Mouse (Mus musculus) cerebellum, adult 2 months (tissue): ENCODE results near the gene Elp1. TPM values are rescaled to one million over a fixed set of nuclear protein-coding genes. Genes with fewer than 3 reads are reported as not detected.
A peak's percentile ranks its signal among the peaks of the same experiment; 100 is the strongest.

Experiments used
- DNase-seq, 2 experiments: peaks; one replicate each; pipeline ENCODE4 v3.0.0; 2021
- H3K27ac ChIP-seq: fragments of 200-500 bp; 2 replicates; pipeline ENCODE4 v1.5.1; 2012; ENCODE audit warnings: low read length, control low read depth, inconsistent platforms; ENCODE audit not compliant: insufficient read depth
- H3K27me3 ChIP-seq: fragments of 200-500 bp; 2 replicates; pipeline ENCODE4 v1.6.1; 2012; ENCODE audit warnings: inconsistent platforms, mild to moderate bottlenecking, low read length, moderate library complexity; ENCODE audit not compliant: control insufficient read depth, insufficient read depth
- H3K4me1 ChIP-seq: fragments of 200-500 bp; 2 replicates; pipeline ENCODE4 v1.6.1; 2011; ENCODE audit warnings: low read length; ENCODE audit not compliant: control insufficient read depth, insufficient read depth
- H3K4me3 ChIP-seq: fragments of 200-500 bp; replicated peaks from 2 replicates; pipeline ENCODE3; 2011; ENCODE audit warnings: mild to moderate bottlenecking, low read depth, low read length, control low read depth; ENCODE audit not compliant: insufficient read depth
- CTCF ChIP-seq: fragments of 200-500 bp; IDR thresholded peaks from 2 replicates; pipeline ENCODE4 v1.5.1; 2011; ENCODE audit warnings: low read depth, mild to moderate bottlenecking, control low read depth, low read length, moderate library complexity, borderline replicate concordance; ENCODE audit not compliant: insufficient read depth
- POLR2A ChIP-seq: fragments of 200-500 bp; IDR thresholded peaks from 2 replicates; pipeline ENCODE4 v1.6.1; 2011; ENCODE audit warnings: low read length, control low read depth, borderline replicate concordance; ENCODE audit not compliant: insufficient read depth
- WGBS: fragments of 180-500 bp; shearing (Covaris S2); methylation state at CpG from one replicate; pipeline ENCODE4 v1.1.7; 2018; 5-methylcytosine and 5-hydroxymethylcytosine counted together
- polyA plus RNA-seq: library from polyadenylated mRNA; depleted of rRNA; stranded (reverse); fragments of >200 nt; gene quantifications from 2 replicates; pipeline ENCODE4 v1.2.3, GENCODE M21; 2012

The Elp1 gene
- polyA plus RNA-seq, 1 experiment: 59.7 TPM

GRCm38 (mm10) chr4:56842501-56842900 lies 40.4 kb upstream of the Elp1 start:
- TF ChIP-seq CTCF: no peak
- no peaks in the 10 kb centered on the region for H3K4me1 ChIP-seq
- H3K27ac ChIP-seq: no peak overlapping the region
- WGBS: 66% methylated on average over 7 of the region's 7 CpGs
- no peaks in the 10 kb centered on the region for H3K27me3 ChIP-seq
- H3K4me3 ChIP-seq: no peak overlapping the region
- no peak for DNase-seq

DNA sequence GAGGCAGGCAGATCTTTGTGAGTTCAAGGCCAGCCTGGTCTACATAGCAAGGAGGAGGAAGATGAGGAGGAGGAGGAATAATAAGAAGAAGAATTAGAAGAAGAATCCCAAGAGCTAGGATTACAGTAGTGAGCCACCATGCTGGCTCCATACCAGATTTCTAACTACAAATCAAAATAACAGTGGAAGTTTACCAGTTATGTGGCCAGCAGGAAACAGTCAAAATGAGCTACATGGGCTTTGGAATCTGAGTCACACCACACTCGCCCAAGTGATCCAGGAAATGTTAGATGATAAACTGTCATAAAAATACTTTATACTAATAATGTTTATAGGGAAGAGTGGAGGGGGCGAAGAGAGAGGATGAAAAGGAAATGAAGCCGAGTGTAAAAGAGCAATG lies 38.2 kb upstream of the Elp1 start:
- WGBS: 98% methylated on average over 3 of the region's 3 CpGs
- no peak overlapping the region for H3K27ac ChIP-seq
- no peak for TF ChIP-seq POLR2A
- TF ChIP-seq CTCF: no peak
- no peak overlapping the region for H3K4me3 ChIP-seq
- no peak for DNase-seq
- H3K27me3 ChIP-seq: no peaks in the 10 kb centered on the region
- H3K4me1 ChIP-seq: no peaks in the 10 kb centered on the region

DNA sequence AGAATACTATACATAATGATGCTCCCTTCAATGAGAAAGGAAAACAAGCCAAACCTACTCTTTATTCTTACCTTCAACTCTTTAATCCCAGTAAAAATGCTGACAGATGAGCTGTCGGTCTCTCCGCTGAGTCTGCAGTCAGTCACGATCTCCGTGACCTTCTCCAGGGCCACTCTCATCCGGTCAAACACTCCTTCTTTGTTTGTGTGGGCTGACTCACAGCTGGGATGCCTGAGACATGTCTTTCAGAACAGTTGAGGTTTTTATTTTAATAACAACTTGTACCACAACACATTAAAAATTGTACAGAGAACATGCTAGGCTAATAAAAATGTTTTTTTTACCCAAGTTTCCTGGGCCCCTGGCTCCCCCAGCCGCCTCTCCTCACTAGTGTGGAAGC lies 35.5 kb upstream of the Elp1 start:
- TF ChIP-seq CTCF: no peak
- no peak for TF ChIP-seq POLR2A
- no peak for DNase-seq
- 87% methylated on average over 6 of the region's 6 CpGs for WGBS
- no peak overlapping the region for H3K27ac ChIP-seq
- H3K27me3 ChIP-seq: no peaks in the 10 kb centered on the region
- no peaks in the 10 kb centered on the region for H3K4me1 ChIP-seq
- H3K4me3 ChIP-seq: no peak overlapping the region

DNA sequence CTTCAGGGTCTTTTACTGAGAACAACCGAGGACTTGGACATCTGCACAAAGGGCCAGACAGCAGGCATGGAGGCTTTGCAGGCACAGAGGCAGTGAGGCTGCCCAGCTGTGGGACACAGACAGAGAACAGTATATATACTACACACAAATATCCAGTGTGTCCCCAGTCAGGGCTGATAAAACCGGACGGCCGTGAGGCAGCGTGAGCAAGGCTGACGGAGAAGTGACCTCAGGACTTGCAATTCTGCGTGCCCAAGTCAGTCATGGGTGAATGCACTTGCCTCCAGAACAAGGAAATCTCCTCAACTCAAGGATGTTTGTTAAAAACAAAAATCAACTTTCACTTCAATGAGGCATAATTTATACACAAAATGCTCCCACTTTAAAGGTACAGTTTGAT lies 29.9 kb upstream of the Elp1 start:
- DNase-seq: no peak
- WGBS: 87% methylated on average over 7 of the region's 7 CpGs
- H3K4me3 ChIP-seq: no peak overlapping the region
- TF ChIP-seq POLR2A (no peak), CTCF (no peak)
- no peak overlapping the region for H3K27ac ChIP-seq
- H3K27me3 ChIP-seq: no peaks in the 10 kb centered on the region
- no peaks in the 10 kb centered on the region for H3K4me1 ChIP-seq

DNA sequence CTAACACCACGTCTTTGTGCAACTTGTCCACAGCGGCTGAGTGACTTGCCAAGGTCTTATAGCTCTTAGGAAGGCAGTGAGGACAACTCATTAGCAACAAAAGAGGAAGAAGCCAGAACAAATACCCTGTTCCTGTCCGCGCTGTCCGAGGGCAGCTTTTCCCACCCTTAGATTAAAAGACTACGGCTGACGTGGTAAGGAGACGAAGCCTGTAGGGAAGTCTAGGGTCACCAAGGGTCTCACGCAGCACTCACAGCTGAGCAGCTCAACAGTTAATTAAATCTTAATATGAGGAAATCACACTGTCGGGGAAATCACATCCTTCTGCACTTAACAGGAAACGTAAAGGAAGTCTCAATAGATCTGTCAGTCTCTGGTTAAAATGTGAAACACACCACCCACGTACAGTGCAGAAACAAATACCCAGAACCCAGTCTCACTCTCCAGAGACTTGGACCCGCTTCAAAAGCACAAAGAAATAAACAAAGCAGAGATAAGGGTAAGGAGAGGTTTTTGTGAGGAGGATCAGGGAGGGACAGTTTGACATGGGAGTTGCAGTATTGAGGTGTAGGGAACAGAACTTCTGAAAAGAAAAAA lies 29.0 kb upstream of the Elp1 start:
- WGBS: 78% methylated on average over 13 of the region's 13 CpGs
- Histone ChIP-seq H3K4me3 (no peak overlapping the region), H3K27ac (no peak overlapping the region), H3K27me3 (no peaks in the 10 kb centered on the region), H3K4me1 (no peaks in the 10 kb centered on the region)
- TF ChIP-seq POLR2A: no peak
- no peak for TF ChIP-seq CTCF
- DNase-seq: no peak

DNA sequence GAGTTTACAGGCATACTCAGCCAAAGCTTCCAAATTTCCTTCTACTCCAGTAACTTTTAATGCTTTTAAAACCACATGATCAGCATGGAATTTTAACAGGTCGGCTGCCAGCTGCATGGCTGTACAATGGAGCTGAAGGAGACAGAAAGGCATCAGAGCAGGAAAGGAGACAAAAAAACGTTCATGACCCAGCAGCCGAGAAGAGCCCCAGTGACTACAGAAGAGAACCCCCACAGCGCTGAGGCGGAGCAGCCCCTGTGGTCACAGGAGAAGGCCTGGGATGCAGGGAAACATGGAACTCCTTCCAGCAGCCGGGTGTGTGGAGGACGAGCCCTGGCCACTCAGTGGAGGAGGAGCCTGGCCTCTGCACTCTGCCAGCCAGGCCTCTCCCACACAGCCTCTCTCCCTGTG lies 27.4 kb upstream of the Elp1 start:
- peak in 1 of 2 experiments; percentile 22 for DNase-seq
- 25% methylated on average over 7 of the region's 7 CpGs for WGBS
- Histone ChIP-seq H3K27ac (no peak overlapping the region), H3K4me3 (no peak overlapping the region), H3K27me3 (no peaks in the 10 kb centered on the region), H3K4me1 (no peaks in the 10 kb centered on the region)
- no peak for TF ChIP-seq CTCF
- no peak for TF ChIP-seq POLR2A

DNA sequence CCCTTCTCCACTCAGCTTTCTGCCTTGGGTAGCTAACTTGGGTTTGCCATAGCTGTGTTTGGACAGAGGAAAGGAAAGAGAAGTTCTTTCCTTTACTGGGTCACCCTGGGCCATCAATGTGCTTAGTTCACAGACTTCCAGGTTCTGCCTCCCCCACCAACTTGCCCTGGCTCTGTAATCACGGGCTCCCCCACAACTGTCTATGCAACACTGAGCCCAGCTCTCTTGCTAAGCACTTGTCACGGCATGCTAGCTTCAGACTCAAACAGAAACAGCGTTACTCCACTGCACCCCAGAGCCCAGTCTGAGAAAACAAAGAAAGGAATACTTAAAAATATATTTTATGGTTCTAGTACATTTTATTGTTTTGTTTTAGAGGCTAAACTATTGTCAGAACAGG lies 26.8 kb upstream of the Elp1 start:
- TF ChIP-seq CTCF (no peak), POLR2A (no peak)
- DNase-seq: no peak
- no peaks in the 10 kb centered on the region for H3K4me1 ChIP-seq
- WGBS: 70% methylated on average over 3 of the region's 3 CpGs
- no peaks in the 10 kb centered on the region for H3K27me3 ChIP-seq
- no peak overlapping the region for H3K27ac ChIP-seq
- no peak overlapping the region for H3K4me3 ChIP-seq

DNA sequence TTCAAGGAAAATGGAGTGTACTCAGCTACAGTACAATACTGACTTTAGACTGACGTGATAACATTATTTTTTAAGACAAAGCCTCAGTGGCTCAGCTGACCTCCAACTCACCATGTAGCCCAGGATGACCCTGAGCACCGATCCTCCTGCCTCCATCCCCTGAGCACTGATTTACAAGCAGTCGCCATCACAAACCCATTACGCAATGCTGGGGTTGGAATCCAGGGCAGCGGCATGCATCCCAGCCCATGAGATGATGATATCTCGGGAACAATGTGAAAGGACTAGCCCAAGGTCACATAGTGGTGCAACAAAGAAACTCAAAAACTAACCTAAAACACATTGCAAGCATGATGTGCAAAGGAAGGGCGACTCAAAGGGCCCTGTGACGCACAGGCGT lies 22.1 kb upstream of the Elp1 start:
- 90% methylated on average over 9 of the region's 9 CpGs for WGBS
- H3K4me3 ChIP-seq: no peak overlapping the region
- no peak overlapping the region for H3K27ac ChIP-seq
- H3K4me1 ChIP-seq: no peaks in the 10 kb centered on the region
- TF ChIP-seq POLR2A (no peak), CTCF (no peak)
- no peak for DNase-seq
- no peaks in the 10 kb centered on the region for H3K27me3 ChIP-seq
